Mouse (Mus musculus): ENCODE measurements around the gene Ppil3.

- TF ChIP-seq POLR2A (IDR thresholded peaks at IDR 0.05; ENCODE audit: low read depth, low read length) (no peak), CTCF (conservative IDR thresholded peaks at IDR 0.05; ENCODE audit: insufficient read depth, insufficient read length, low read depth, low read length) (no peak)
Measured at GRCm38 (mm10) chr1:58460566-58460965, 15.3 kb upstream of the Ppil3 start.
